Mouse (Mus musculus) 3134 (cell line): ENCODE results near the gene Sstr5.

Source experiments
- DNase-seq: peaks from one replicate; pipeline ENCODE4 v3.0.0-alpha.2; 2011; ENCODE audit warnings: low spot score; ENCODE audit not compliant: insufficient read length; ENCODE audit errors: extremely low read depth

Gene Sstr5

DNA sequence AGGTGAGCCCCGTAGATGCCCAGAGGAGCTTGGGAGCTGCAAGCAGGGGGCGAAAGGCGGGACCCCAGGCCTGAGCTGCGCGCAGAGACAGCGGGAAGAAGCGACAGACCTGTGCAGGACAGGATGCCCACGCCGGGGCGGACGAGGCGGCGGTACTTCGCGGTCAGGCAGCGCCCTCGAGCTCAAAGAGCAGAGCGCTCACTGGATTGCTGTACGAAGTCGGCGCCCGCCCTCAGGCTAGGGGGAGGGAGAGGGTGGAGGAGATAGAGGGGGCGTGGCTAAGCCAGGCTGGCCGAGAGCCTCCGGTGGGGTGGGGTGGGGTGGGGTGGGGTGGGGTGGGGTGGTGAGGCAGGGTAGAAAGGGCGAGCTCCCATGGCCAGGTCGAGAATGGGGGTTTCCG, at the start of gene Sstr5:
TSS of gene Sstr5 (minus strand) at position 276 of the 400 bp plus-strand sequence.
- DNase-seq = no peak

DNA sequence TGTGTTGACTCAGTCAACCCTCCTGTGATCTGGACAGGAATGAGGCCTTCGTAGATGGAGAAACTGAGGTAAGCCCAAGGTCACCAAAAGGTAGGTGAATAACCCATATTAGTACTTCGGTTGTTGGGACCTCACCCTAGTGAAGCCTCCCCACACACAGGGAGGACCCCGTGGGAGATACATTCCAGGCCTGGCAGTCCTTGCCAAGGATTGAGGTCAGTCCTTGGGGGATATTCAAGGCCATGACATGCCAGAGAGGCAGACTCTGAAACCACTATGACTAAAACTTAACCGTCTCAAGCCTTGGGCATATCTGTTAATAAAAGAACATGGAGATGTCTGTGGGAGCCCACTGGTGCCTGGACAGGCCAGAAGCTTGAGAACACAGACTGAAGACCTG, 44.7 kb upstream of the Sstr5 start:
- DNase-seq = no peak

DNA sequence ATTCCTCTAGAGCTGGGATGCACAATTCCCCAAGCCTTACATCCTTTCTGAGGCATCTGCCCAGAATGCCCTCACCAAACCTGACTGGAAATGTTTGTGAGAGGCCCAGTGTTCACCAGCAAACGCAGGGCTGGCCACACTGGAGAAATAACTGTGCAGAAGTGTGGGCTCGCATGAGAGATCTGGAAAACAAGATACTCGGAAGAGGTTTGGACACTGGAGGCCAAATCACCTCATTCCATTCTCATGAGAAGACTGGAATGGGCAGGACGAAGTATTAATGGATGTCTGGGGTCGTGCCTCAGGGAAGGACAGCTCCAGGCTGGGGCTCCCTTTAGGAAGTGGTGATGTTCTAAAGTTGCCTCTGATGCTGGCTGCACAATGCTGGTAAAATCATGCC, 43.6 kb upstream of the Sstr5 start:
- DNase-seq = no peak

DNA sequence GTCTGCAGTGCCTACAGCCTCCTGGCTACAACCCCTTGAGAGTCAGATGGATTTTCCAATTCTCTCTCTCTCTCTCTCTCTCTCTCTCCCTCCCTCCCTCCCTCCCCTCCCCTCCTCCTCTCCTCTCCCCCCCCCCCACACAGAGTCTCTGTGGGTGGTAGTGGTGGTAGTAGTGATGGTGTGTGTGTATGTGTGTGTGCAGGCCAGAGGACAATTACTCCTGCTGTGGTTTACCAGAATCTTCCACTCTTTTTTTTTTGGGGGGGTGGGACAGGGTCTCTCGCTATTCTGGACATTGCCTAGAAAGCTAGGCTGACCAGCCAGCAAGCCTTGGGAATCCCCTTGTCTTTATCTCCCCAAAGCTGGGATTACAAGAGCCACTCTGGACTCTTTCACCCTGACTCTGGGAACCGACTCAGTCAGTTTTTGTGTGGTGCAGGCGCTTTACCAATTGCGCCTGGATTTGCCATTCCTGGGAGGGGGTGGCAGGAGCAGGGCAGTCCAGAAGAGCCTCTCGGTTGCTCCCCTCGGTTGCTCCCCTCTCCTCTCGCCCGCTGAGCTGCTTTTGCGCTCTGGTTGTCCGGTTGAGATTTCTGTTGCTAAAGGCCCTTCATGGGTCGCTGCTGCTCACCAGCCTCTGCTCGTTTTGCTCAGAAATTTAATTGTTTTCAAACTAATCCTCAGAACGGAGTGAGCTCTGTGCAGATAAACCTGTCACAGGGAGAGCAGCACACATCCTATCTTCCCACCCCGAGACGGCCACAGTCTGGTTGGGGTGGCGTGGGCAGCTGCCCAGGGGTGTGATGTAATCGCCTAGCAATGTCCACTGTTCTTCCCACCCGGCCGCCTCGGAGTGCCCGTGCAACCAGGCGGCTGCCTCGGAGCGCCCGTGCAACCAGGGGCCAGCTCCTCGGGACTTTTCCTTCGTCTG, 42.1 kb upstream of the Sstr5 start:
- peak; percentile 73 for DNase-seq

DNA sequence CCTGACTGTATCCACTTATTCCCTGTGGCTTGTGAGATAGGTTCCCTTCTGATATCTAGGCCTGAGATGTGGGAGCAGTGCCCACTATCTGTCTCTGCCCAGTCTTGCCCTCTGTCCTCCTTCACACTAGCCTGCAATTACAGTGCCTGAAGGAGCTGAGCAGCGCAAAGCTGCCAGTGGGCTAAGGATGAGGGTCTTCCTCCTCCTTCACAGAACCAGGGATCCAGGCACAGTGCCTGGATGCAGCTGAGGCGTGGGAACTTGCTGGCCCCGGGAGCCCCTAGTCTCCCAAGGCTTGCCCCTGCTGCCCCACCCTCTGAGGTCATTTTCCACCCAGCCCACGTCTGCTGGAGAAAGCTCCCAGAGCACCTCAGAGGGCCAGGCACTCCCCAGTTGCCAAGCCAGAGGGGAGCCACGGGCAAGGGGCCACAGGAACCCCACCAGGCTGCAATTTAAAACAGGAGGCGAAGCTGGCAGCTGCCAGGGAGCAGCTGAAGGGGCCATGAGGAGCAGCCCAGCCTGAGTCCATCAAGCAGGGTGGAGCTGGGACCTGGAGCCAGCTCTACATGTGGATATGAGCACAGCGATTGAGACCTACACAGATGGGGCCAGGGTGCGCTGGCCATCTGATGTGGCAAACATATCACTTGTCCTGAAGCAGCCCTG, 33.4 kb upstream of the Sstr5 start:
- no peak for DNase-seq

DNA sequence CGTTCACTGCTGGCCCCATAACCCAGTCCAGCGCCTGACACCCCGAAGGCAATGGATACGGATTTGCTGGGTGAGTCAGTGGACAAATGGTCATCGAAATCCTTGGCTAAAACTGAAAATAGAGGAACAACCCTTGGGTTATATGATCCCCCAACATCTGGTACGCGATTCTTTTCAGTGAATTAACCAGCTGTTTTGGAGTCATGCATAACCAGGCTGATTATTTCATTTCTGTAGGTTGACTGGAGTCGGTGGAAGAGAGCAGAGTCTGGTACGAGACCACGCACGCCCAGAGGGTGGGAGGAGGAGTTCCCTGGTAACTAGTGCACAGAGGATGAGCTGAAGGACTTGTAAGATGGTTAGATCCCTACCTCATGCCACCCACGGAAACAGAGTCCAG, 25.0 kb upstream of the Sstr5 start:
- DNase-seq = no peak

DNA sequence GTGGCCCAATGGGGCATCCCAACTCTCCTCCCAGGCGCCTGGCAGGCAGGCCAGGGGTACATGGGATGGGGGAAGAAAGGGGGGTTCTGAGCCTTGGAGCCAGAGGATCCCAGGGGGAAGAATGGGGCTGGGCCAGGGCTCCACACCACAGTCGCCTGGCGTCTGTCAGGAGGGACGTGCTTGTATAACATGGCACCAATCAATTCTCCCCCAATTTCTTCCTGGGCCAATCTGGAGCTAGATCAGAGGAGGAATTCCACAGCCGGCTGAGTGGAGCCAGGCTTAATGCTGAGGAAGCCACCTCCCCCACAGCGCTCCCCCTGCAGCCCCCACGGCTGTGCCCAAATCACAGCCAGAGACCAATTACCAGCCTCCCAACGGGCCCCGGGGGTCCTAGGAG, 23.4 kb upstream of the Sstr5 start:
- no peak for DNase-seq

DNA sequence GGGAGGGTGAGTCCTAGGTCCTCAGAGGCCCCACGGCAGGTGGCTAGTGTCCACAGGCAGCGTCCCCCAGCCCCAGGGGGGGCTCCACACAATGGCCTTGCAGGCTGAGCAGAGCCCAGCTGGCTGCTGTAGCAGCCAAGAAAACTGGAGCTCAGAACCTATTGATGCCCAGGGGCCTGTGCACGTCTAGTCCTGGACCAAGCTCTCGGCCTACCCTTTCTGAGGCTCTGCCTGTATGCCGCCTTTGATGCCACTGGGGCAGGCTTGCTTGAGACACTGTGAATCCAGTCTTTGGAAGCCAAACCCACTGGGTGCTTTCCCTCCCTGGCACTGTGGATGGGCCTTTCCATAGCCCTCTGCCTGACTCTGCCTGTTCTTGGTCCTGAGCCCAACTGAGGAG, 22.4 kb upstream of the Sstr5 start:
- no peak for DNase-seq

DNA sequence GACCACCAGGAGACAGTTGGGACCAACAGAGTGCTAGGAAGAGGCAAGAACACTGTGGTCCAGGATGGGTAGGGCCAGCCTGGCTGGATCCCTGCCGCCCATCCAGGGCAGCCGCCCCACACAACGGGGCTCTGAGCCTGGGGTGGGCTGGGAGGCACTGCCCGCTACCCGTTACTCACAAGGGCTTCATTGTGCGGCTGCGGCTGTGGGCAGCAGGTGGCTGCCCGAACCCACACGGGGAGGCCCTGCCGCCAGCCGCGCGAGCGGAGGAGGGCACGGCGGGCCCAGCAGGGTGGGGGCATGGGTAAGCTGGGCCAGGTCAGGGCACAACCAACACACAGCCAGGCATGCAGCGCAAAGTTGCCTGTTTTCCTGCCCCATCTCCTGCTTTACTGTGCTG, 21.1 kb upstream of the Sstr5 start:
- no peak for DNase-seq

DNA sequence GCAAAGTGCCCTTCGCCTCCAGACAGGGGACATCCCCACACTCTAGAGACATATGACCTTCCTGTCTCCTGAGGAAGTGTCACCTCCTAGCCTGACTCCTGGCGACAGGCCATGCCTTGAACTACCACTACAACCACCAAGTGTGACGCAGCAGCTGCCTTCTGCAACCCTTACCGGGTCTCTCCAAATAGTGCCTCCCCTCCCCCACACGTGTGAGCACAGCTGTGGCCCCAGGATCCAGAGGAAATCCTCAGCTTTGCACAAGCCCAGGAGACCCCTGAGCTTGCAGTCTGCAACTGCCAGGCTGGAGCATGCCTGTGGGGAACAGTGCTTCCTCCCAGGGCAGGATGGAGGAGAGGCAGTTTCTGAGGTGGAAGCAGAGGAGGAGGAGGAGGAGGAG, 19.2 kb upstream of the Sstr5 start:
- no peak for DNase-seq

DNA sequence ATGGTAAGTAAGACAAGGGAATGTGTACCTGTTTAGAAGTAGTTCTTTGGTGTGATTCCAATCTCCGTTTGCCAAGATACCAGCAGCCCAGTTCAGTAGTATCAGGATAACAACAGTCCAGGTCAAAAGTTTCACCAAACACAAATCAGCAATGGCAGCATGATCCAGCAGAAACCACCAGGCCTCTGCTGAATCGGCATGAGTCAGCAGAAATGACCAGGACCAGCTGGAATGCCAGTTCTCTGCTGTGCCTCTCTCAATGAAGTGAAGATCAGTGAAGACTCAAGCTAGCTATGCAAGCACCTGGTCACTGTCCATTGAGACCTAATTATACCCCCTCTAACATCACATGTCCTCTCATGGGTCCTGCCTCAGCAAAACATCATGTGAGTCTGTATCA, 17.0 kb upstream of the Sstr5 start:
- DNase-seq = no peak

DNA sequence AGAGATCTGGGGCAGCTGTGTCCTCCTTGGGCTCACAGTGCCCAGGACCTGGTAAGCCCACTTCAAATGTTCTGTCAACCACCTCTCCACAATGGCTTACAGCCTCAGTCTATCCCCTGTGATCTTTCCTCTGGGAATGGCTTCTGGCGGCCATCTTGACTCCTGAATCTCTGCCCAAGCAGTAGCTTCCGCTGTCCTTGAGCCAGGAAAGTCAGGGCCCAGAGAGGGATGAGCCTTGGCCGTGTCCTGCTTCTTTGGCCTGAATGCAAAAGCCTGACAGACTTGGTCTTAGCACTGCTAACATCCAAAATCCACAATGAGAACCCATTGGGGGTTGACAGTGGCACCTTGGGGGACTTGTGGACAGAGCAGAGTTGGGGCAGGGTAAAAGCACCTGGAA, 14.8 kb upstream of the Sstr5 start:
- no peak for DNase-seq

DNA sequence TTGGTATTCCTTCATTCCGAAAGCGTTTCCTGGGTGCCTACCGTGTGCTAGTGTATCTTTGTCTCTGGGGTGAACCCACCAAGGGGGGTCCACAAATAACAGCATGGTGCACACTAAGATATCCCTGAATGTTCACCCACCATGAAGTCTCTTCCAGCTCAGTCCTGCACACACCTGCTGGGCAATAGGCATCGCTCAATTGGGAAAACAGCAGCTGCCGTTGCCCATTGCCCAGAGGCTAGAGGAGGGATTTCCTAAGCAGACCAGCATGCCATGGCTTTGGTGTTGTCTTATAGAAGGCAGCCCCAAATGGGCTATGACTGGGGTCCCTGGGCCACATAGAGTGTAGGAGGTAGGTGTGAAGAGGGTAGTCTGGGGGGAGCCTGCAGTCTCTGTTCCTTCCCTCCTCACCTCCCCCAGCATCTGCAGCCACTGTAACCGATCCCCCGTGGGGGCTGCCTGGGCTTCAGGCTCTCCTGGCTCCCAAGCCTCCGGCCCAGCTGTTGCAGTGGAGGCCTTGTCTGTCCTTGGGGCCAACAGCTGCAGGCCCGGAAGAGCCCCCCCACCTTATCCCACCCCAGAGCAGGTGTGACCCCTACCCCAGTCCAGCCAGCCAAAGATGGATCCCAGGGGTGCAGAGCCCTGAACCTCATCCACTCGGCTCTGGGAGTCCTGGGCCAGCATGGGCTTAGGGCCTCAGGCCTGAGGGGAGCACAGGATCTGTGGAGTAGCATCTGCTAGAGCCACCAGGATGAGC, 13.2 kb upstream of the Sstr5 start:
- DNase-seq = no peak

DNA sequence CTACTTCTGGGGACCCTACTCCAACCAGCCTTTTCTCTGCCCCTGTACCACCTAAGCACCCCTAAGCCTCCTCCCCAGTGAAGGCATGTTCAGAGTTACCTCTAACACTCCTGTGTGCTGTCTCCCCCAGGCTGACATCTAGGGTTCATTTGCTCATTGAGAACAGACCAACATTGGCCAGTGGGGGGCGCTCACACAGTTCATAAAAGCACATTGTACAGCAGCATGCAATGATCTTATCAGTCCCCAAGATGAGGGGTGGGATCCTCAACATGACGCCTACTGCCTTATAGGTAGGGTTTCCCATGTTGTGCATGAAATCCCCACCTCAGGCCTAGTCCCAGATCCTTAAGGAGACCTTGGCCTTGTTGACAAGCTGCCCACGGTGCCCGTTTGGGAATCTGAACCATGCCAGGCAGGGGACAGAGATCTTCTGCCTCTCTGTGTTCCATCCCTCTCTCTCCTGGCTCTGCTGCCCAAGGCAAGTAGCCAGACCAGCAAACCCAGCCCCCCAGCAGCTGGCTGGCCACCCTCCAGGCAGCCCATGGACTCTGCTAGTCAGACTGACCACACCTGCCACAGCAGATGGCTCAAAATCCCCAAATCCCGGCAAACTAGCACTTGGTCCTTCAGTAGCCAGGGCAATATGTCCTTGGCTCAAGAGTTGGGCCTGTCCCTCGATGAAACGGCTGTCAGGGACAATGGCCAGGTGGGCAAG, 11.9 kb upstream of the Sstr5 start:
- DNase-seq = peak; percentile 34

DNA sequence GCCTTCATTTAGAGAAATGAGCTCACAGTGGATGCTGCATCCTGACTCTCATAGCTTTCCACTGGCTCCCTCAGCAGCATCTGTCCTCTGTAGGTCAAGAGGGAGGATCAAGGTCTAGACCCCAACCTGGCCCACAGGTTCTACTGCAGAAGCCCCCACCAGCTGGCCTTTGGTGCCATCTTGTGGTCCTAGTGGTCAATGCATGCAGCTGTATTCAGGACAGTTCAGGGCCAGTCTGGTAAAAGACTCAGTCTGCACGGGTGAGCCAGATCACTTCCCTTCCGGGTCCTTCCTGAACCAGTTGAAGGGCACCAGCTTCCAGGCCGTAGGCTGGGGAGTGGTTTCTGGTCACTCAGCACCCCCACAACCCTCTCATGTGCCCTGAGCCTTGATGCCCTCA, 10.7 kb upstream of the Sstr5 start:
- peak; percentile 50 for DNase-seq

DNA sequence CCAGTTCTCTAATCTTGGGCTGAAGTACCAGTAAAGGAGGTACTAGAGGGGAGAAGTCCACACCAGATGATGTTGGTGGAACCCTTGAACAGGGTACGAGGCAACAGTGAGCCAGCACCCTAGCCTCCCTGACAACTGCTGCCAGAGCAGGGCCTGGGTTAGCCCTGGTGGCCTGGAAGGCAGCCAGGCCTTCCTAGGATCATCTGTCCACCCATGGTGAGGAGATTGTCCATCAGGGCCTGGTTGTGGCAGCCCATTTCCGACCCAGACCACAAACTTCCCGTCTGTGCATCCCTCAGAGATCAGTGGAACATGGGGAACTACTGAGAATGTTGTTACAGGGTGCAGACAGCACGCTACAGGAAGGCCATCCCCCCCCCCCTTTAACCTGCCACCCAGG, 5.5 kb upstream of the Sstr5 start:
- no peak for DNase-seq

DNA sequence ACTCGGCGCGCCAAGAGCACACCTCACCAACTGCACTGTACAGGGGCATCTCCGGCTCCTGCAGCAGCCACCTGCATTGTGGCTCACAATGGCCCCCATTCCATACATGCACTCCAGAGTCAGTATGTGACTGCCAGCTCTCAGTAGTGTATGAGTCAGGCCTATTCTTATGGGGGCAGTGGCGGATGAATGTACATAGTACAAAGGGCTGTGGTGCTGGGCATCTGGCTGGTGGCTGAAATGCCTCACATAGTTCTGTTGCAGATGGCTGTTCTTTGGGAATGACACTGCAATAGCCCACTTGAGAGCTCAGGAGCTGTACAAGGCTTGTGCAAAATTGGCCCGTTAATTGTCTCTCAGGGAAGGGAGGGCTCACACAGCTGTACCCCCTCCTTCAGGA, 15.0 kb downstream of the Sstr5 start:
- DNase-seq = no peak

DNA sequence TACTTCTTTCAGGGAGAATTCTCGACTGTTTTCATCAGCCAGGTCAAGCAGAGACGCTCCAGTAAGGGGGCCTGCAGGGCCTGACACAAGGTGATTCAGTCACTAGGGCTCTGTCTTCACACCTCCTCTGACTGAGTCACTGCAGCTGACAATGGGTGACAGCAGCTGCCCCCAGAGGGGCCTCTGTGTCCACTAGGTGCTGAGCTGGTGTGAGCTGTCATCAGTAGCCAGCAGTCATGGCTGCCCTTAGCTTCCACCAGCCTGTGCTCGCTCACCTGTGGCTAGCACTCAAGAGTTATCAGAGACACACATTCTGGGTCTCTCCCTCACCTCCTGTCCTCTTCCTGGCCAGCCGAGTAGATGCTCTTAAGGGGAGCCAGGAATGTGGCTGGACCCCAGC, 16.3 kb downstream of the Sstr5 start:
- DNase-seq = no peak

DNA sequence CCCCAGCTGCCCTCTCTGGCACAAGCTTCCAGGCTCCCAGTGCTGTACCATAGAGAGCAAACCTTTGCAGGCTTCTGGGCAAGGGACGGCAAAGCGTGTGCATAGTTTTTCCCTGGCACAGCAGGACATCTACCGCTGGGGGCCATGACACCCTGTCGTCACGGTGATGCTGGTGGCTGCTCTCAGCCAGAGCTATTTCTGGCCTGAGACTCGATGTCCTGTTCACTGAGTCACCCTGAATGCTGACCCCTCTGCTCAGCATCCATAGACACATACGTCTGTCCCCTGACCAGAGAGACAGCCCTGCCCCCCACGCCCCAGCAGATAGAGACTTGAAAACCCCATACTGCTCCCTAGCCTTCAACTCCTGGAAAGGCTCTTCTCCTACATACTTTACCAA, 16.9 kb downstream of the Sstr5 start:
- DNase-seq = no peak

DNA sequence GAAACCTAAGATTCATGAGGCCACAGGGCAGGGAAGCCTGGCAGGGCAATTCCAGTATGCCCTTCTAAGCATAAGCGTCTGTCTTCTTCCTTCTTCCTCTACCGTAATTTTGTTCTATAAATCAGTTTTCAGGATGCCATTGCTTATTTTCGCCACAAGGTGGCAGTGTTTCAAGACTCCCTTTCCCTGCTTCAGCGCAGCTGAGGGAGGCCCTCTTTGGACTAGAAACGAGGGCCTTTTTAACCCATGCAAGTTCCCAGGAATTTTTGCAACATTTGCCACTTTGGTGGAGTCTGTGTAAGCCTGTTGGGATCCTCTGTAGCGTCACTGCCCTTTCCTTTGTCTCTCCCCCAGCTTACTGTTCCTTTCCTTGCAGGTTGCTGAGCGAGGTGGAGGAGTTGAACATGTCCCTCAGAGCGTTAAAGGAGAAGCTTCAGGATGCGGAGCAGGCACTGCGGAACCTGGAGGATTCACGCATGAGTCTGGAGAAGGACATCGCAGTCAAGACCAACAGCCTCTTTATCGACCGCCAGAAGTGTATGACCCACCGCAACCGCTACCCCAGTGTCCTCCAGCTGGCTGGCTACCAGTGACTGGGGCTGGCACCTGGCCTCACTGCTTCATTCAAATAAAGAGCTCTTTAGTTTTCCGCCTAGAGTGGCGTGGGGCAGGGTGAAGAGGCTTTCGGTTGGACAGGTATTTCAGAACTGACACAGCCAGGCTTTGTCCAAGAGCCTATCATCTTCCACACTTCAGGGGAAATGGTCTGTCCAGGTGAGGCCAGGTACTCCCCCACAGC, 20.9 kb downstream of the Sstr5 start:
- no peak for DNase-seq
